Mouse (Mus musculus) testis, postnatal 10 days (tissue): ENCODE measurements around the gene Afg1l.
A peak's percentile ranks its signal among the peaks of the same experiment; 100 is the strongest.

ENCODE experiments used
- DNase-seq: peaks from one replicate; pipeline ENCODE4 v3.0.0; 2021; ENCODE audit warnings: low spot score

The Afg1l gene

DNA sequence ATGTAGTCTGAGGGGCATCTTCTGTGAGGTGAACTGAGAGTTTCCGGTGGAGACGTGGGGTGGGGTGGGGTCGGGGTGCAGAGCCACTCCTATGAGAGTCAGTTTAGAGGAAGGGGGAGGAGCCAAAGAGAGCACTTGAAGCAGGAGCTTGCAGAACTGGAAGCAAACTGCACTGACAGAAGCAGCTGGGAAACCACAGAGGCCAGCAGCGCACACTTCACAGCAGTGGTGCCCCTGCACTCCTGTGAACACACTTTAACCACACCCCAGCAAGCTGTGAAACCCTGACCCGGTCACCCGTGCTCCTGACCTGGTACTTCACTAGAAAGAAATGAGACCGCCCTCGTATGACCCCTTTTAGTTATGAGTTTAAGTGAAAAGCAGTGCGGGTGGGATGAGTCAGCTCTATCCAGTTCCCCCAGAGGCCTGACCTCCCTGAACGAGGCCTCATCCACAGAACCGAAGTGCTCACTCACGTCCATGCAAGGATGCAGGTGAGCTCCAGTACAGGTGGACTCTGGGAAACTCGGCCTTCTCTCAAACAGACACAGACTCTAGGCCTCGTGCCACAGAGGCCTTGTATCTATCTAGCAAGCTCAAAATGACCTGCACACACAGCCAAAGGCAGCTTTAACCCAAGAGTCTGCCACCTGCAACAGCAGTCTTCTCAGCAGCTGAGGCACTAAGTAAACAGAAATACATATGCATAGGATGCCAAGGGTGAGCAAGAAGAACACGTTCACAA lies 208.9 kb downstream of the Afg1l start:
- peak; percentile 40 for DNase-seq

DNA sequence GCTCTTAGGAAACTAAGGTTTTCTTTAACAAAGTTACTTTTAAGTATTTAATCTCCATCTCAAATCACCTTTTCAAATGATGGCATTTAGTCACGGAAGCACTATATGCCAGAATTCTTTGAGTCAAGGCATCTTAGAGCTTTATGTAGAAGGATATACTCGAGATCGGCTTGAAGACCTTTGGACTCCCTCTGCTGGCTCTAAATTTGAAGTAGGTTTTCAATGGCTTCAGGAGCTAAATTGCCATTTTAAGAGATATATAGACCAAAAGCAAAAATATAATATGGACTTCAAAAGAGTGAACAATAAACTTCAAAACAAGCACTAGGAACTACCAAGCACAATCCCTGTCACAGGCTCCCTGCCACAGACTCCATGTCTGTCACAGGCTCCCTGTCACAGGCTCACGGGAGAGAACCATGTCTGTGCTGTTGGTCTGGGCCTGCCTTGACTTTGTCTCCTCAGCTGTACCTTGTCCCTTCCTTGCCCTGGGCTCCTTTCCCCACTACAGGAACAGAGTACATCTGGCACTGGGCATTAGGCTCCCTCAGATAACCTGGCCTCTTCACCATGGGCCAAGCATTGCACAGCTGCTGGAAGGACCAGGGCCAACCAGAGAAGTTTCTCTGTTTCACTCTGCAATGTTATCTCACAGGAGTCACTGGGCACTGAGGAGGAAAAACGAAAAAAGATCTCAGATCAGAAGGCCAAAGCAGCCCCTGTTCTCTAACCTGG lies 210.4 kb downstream of the Afg1l start:
- peak; percentile 38 for DNase-seq

- no peak for DNase-seq
Measured at GRCm38 (mm10) chr10:42265021-42265689, 213.2 kb downstream of the Afg1l start.

DNA sequence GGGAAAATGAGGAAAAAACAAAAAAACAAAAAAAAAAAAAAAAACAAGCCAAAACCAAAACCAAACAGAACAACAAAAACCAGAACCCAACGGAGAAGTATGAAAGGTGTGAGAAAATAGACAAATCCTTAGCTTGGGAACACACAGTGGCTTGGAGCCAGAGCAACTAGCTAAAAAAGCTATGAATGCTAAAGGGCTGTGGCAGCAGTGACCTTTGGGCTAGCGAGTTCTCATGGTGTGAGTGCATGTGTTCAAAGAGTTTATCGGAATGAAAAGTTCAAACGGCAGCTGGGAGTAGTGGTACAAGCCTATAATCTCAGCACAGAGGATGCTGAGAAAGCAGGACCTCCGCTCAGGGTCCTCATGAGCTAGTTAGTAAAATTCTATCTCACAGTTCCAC lies 214.2 kb downstream of the Afg1l start:
- no peak for DNase-seq

DNA sequence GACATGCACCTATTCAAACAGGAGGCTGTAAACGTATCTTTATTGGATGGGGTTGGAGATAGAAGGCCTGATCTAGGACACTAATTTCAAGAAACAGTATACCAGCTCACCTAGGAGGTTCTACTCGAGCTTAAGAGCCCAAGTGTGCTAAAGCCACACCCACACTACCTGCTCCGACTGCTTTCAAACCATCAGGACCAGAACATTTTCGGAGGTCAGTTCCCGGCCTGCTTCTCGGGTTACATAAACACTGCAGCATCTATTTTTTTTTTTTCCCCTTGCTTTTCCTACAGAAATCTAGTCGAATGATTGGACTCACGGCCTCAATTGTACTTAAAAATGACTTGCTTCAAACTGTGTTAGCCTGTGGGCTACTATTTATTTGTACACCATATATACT lies 214.7 kb downstream of the Afg1l start:
- DNase-seq = no peak
